Mouse (Mus musculus) T-helper 2 cell (primary cell): ENCODE measurements around the gene Homer1.

Experiments used
- in situ Hi-C: fragments of 300-600 bp; cut with MboI, MseI; formaldehyde crosslinking; loops from one replicate; pipeline ENCODE4 v1.15.1; 2025; ENCODE audit warnings: high pct_unique_total_duplicates

The Homer1 gene

DNA sequence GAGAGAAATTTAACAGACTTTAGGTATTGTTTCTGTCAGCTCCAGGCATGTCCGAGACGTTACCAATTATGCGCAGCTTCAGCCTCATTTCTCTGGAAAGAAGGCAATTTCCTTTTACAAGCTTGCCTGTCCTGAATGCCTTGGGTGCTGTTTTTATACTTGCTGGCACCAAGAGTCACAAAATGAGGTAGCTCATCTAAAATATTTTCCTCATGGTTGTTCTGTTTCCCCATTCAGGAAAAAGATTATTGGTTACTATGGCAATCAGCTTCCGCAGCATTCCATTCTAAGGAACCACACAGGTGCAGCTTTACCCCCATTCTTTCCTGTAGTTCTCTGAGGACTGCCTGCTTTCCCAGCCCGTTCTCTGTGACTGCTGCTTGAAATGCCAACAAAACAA lies at the start of gene Homer1:
Homer1 (plus strand) TSS at position 320 of the 400 bp plus-strand sequence.
- in situ Hi-C loops: no loop called here

DNA sequence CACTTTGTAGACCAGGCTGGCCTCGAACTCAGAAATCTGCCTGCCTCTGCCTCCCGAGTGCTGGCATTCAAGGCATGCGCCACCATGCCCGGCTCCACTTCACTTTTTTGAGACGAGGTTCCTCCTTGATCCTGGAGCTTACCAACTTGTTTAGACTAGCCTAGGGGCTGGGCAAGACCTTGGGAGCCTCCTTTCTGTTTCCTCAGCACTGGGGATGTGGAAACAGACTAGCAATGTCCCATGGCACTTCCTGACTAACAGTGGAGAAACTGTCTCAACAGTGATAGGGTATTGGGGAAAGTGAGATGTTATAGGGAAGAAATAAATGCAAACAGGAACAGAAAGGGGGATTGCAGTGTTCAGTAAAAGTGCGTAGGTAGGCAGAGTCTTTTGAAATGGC lies 47.7 kb upstream of the Homer1 start:
- in situ Hi-C loops: loop anchor here (10.0 to 25.0 kb wide), 2 partner anchors 361 to 503 kb away; no protein-coding TSS in a partner anchor

- in situ Hi-C loops: loop anchor here (10.0 to 25.0 kb wide), 2 partner anchors 360 to 503 kb away; no protein-coding TSS in a partner anchor
Measured at GRCm38 (mm10) chr13:93252175-93252574, 47.3 kb upstream of the Homer1 start.

- in situ Hi-C loops: loop anchor here (10.0 to 25.0 kb wide), 2 partner anchors 359 to 502 kb away; no protein-coding TSS in a partner anchor
Measured at GRCm38 (mm10) chr13:93252941-93253340, 46.5 kb upstream of the Homer1 start.

GRCm38 (mm10) chr13:93267151-93267550 lies 32.3 kb upstream of the Homer1 start:
- in situ Hi-C loops: loop anchor here (25.0 kb wide), 1 partner anchor 345 kb away; no protein-coding TSS in a partner anchor

- in situ Hi-C loops: no loop called here
Measured at GRCm38 (mm10) chr13:93300581-93300980, 1.1 kb downstream of the Homer1 start.

DNA sequence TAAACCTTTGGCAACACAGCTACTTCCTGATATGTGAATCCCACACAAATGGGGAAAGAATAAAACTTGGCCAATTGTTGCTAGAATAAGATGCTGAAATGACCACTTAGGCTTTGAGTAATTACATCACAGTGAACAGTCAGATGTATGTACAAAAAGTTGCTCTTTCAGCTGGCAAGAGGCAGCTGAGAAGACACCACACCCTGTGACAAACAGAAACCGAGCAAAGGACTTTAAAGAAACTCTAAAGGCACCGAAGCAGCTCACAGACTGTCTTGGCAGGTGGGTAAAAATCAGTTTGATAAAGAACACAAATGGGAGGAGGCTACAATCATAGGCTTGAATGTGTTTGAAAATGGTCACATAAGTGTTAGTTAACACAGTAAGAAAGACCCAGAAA lies 1.6 kb downstream of the Homer1 start:
- in situ Hi-C loops: no loop called here

GRCm38 (mm10) chr13:93302846-93303562 lies 3.6 kb downstream of the Homer1 start:
- in situ Hi-C loops: no loop called here

DNA sequence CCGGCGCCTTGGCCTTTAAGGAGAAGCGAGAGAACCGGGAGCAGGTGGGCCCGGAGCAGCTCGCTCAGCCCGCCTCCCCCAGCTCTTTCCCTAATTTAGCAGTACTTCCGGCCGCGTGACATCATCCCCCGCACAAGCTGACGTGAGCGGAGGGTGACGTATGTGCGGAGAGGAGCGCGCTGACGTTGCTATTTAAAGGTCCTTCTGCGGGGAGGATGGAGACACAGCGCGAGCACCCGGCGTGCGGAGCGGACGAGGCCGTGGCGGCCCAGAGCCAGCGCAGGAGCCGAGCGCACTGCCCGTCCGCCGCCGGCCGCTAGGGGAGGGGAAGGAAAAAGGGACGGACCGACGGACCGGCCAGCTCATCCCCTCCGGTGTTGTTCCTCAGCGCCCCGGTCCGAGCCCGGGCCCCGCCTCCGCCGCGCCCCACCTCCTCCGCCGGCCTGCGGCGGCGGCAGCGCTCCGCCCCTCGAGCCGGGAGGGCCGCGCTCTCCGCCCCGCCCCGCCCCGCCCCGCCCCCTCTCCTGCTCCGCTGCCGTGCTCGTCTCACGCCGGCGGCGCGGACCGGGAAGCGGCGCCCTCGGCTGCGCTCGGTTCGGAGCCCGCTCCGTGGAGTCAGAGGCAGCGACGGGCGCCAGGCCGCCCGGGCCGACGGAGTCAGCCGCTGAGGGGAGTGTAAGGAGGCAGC lies 4.3 kb downstream of the Homer1 start:
- in situ Hi-C loops: no loop called here

DNA sequence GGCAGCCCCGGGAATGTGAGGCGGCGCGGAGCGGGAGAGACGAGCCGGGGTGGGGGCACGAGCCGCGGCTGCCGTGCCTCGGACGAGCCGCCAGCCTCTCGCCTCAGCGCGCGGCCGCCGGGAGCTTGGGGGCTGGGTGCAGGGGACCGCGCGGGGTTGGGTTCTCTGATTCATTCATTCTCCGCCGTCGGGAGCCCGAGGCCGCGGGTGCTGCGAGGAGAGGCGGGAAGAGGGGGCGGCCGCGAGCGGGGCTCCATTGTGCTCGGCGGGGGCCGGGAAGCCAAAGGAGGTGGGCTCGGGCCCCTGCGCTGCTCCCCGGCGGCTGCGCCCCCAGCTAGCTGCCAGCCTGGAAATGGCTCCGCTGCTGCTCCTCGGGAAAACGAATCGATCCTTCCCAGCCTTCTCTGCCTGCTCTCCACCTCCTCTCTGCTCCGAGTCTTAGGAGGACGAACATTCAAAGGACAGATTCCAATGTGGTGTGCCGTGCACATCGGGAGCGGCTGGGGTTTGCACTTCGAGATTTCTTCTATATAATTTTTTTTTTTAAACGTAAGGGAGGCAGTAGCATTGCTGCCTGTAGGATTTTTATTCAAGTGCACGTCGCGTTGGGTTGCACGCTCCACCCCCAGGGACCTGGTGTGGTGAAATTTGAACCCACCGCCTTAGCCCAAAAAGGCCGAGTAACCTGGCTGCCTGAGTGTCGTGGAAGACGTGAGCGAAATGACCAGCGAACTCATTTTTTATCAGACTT lies 5.0 kb downstream of the Homer1 start:
- in situ Hi-C loops: no loop called here

DNA sequence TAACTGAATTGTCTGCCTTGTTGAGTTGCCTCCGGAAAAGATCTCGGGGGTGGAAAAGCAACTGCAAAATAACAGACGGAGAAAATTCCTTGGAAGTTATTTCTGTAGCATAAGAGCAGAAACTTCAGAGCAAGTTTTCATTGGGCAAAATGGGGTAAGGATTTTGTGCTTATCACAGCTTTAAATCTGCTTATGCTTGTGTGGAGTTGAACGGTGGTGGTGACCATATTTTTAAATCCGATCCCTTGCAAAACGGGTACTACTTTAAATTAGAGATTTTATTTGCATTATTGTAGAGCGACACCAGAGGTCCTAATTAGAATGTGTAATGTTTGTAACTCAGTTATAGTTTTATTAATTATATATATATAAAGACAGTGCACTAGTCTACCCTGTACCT lies 5.7 kb downstream of the Homer1 start:
- in situ Hi-C loops: no loop called here

GRCm38 (mm10) chr13:93305636-93306035 lies 6.2 kb downstream of the Homer1 start:
- in situ Hi-C loops: no loop called here

DNA sequence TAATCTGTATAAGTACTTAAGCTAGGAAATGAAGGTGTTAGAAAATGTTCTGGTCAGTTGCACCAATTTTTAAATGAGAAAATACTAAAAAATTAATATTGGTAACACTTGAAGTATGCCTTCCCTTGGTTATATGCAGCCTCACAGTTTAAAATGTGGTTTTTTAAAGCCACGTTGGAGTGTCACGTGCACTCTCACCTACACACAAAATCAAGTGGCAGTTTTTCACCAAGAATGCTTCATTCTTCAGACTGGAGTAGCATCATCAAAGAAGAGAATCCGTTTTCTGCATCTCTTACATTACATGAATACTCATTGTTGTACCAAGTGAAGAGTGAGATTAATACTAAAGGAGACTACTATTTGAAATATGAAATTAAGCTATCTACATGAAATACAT lies 7.1 kb downstream of the Homer1 start:
- in situ Hi-C loops: no loop called here

- in situ Hi-C loops: no loop called here
Measured at GRCm38 (mm10) chr13:93307700-93308099, 8.3 kb downstream of the Homer1 start.

GRCm38 (mm10) chr13:93309295-93309694 lies 9.9 kb downstream of the Homer1 start:
- in situ Hi-C loops: no loop called here

GRCm38 (mm10) chr13:93312518-93312917 lies 13.1 kb downstream of the Homer1 start:
- in situ Hi-C loops: no loop called here

DNA sequence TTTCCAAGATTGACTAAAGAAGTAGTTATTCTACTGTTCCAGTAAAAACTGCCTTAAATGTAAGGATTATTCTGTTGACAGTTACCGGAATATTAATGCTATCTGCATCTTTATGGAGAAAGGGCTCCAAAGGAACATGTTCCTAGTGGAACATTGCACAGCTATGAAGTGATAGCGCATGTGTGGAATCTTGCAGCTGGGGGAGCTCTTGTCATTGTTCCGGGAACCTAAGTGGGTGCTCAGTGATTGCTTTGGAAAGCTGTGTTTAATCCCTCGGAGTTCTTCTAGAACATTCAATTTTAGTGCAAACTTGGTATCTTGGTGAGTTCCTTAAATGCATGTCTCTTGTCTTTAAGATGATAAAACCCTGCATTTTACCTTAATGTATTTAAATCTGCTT lies 14.9 kb downstream of the Homer1 start:
- in situ Hi-C loops: no loop called here

DNA sequence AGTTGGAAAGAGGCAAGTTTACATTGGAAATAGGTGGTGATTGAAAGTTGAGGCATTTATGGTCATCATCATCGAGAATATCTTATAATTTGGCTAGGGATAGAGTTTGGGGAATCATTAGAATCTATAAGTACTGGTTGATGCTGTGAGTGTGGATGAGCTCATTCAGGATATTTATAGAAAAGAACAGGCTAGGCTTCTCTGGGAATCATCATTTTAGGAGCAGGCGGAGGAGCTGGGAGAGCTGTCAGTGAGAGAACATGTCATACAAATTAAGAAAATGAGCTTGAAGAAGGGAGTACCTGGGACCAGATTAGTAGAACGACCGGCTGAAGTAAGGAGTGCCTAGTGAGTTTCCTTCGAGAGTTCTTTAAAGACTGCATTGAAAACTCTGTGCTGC lies 20.7 kb downstream of the Homer1 start:
- in situ Hi-C loops: no loop called here

GRCm38 (mm10) chr13:93326326-93326725 lies 26.9 kb downstream of the Homer1 start:
- in situ Hi-C loops: no loop called here

- in situ Hi-C loops: no loop called here
Measured at GRCm38 (mm10) chr13:93331721-93332120, 32.3 kb downstream of the Homer1 start.

GRCm38 (mm10) chr13:93332491-93332890 lies 33.1 kb downstream of the Homer1 start:
- in situ Hi-C loops: no loop called here

DNA sequence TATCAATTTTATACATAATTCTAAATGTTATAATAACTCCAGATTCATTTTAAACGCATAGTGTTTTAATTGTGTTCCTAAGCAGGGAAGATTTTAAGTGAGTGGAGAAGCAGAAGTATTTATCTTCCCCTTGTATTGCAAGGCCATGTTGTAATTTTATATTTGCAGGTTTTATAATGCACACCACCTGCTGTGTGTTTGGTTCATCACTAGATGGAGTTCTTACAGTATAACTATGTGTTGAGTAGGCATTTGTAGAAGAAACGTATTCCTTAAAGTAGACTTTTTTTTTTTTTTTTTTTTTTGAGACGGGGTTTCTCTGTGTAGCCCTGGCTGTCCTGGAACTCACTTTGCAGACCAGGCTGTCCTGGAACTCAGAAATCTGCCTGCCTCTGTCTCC lies 35.9 kb downstream of the Homer1 start:
- in situ Hi-C loops: no loop called here
